Mouse (Mus musculus) c-Kit-positive CD71-positive TER-119-negative erythroid progenitor cells, embryonic 14.5 days (primary cell): Measurements from ENCODE around the gene Epop.
A peak's percentile ranks its signal among the peaks of the same experiment; 100 is the strongest.

Experiments
- DNase-seq: peaks from one replicate; pipeline ENCODE4 v3.0.0-alpha.2; 2013; ENCODE audit warnings: low read depth

Epop gene

GRCm38 (mm10) chr11:97629576-97629975, at the start of gene Epop:
Gene Epop, minus strand, starts transcription at chr11:97629702.
- peak; percentile 40 for DNase-seq

DNA sequence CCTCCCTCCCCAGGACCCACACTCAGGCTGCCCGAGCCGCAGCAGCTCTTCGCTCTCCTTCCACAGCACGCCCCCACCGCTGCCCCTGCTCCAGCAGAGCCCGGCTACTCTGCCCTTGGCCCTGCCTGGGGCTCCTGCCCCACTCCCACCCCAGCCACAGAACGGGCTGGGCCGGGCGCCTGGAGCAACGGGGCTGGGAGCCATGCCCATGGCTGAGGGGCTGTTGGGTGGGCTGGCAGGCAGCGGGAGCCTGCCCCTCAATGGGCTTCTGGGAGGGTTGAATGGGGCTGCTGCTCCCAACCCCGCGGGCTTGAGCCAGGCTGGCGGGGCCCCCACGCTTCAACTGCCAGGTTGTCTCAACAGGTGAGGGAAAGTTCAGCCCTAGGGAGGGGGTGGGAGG, 48.8 kb upstream of the Epop start:
- no peak for DNase-seq

DNA sequence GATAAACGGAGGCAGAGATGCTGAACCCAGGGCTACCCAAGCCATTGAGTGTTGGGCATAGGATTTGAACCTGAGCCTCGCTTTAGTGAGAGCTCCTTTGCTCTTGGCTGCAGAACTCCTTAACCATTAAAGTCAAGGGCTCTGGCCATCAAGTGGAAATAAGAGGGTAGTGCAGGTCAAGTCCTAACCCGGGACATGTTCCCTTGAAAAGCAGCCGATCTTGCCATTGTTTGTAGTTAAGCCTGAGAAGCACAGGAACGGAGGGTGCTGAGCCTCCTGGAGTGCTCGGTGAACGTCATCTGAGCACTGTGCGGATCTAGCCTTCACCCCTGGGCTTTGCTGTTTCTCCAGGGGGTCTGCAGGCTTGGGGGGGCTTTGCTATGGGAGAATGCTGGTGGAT, 48.3 kb upstream of the Epop start:
- DNase-seq = no peak

DNA sequence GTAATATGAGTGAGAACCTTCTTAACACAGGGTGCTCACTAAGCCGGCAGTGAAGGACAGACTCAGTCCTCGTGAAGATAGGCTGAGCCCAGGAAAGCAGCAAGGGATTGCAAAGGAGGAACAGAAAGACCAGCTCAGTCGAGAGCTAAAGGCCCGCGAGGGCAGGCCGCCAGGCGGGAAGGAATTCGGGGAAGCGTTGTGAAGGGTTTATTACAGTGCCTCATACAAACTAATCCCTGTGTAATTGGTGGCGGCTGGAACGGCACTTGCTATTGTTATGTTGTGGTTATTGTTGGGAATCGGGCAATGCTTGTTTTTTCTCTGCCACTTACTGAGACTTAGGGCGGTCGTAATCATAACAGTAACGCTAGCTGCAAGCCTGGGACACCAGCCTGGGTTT, 47.9 kb upstream of the Epop start:
- DNase-seq = no peak

- no peak for DNase-seq
Observed at GRCm38 (mm10) chr11:97676050-97676754, 46.7 kb upstream of the Epop start.

DNA sequence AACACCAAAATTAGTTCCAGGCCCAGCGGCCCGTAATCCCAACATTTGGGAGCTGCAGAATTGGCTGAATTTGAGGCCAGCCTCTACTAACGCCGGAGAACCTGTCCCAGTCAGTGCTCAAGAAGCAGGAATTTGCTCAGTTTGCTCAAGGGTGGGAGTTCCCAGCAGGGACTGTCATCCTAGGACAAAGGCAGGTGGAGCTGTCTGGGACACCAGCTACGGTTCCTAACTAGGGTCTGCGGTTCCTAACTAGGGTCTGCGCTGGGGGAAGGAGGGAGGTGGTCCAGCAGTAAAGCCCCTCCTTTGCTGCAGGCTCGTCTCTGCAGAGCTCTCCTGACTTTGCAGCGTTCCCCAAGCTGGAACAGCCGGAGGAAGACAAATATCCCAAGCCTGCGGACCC, 43.6 kb upstream of the Epop start:
- no peak for DNase-seq

DNA sequence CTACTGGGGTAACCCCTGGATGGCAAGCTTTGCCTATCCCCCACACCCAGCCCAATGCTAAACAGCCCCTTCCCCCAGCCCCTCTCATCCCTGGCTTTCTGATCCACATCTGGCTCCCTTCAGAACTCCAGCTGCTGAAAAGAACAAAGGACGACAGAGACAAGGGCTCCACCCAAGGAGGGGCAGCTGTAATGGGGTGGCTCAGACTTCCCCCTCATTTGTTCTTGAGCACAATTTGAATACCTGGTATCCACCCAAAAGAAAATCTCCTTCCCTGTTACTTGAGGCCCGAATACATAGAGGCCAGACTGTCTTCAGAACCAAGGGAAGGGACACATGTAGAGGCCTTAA, 41.6 kb upstream of the Epop start:
- no peak for DNase-seq

DNA sequence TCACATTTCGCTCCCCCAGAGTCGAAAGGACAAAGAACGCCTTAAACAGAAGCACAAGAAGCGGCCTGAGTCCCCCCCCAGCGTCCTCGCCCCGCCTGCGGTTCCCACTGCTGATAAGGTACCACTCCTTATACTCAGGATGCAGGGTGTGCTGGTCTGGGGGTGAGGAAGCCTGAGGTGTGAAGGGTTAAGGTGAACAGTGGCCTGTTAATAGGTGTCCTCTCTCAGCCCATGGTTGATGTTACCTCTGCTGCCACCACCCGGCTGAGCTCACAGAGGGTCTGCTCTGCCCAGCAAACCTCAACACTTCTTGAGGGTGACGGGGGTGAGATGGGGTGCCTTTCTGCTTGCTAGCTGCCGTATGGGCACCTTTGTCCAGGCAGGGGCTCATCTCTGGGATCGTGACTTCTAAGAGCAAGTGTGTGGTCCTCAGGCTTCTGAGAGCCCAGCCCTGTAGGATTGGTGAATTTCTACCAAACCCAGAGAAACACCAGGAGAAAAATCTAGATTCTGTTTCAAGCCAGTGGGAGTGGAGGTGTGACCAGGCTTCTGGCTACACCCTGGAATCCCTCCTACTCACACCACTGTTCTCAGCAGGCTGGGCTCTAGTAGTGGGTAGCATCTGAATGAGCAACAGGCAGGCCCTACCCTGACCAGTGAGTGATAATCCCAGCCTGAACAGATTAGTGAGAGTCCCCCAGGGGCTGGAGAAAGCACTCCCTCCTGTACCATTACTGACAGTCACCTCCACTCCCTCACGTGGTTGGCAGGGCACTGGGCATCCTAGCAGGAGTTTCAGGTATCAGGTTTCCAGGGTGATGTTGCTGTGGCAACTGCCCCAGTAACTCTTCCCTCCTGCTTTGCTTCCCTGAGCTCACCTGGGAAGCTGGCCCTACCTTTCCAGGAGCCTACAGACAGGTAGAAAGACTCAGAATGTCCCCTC, 41.0 kb upstream of the Epop start:
- DNase-seq = no peak

- DNase-seq = no peak
Observed at GRCm38 (mm10) chr11:97669829-97670228, 40.3 kb upstream of the Epop start.

GRCm38 (mm10) chr11:97669268-97669667, 39.8 kb upstream of the Epop start:
- DNase-seq = no peak

- DNase-seq = no peak
Observed at GRCm38 (mm10) chr11:97668160-97668559, 38.7 kb upstream of the Epop start.

DNA sequence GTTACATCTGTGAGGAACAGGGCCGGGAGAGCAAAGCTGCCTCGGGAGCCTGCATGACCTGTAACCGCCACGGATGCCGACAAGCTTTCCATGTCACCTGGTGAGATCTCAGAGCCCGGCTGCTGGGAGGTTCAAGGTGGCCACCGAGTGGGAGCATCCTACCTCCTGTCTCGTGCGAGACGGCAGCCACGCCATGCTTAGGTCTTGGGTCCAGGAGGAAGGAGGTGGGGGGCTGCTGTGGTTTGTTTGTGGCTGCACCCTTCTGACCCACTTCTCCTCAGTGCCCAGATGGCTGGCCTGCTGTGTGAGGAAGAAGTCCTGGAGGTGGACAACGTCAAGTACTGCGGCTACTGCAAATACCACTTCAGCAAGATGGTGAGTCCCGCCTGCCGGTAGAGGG, 37.3 kb upstream of the Epop start:
- no peak for DNase-seq

DNA sequence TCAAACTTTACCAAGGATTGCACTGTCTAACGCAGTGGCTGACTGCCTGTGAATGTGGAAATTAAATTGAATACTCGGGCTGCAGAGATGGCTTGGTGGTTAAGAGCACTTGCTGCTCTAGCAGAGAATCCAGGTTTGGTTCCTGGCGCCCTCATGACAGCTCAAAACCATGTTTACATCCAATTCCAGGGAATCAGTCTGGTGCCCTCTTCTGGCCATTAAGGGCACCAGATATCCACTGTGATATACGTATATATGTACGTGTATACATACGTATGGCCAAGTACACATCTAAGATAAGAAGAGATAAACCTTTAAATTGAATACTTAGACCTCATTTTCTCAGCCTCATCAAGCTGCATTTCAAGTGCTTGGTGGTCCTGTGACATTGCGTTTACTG, 36.7 kb upstream of the Epop start:
- no peak for DNase-seq

DNA sequence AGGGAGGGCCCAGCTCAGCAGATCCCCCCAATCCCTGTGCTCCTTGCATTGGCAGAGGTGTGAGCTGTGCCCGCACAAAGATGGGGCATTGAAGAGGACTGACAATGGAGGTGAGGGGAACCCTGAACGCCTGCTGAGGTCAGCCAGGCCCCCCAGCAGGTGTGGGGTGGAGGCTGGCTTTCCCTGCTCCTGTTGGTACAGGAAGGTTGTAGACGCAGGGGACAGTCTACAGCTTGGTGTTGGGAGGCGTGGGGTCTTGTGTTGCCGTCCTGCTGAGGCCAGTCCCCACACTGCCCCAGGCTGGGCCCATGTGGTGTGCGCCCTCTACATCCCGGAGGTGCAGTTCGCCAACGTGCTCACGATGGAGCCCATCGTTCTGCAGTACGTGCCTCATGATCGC, 35.9 kb upstream of the Epop start:
- no peak for DNase-seq

DNA sequence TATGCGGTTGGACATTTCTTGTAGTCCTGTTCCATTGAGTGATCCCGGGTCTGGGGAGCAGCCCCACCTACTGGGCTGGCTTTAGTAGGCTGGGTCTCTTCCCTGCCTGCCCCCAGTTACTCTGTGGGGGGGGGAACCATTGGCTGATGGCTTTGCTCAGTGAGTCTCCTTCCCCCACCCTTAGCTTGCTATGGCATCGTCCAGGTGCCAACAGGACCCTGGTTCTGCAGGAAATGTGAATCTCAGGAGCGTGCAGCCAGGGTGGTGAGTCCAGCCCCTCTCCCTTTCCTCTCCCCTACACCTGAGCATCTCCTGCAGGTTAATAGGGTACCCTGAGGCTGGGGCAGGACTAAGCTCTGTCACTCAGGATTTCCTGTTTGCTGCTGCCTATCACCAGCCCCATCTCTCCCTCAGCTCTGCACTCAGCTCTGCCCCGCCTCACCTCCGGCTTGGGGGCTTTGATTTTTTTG, 35.3 kb upstream of the Epop start:
- DNase-seq = no peak

- DNase-seq = no peak
Observed at GRCm38 (mm10) chr11:97664339-97664665, 34.8 kb upstream of the Epop start.

DNA sequence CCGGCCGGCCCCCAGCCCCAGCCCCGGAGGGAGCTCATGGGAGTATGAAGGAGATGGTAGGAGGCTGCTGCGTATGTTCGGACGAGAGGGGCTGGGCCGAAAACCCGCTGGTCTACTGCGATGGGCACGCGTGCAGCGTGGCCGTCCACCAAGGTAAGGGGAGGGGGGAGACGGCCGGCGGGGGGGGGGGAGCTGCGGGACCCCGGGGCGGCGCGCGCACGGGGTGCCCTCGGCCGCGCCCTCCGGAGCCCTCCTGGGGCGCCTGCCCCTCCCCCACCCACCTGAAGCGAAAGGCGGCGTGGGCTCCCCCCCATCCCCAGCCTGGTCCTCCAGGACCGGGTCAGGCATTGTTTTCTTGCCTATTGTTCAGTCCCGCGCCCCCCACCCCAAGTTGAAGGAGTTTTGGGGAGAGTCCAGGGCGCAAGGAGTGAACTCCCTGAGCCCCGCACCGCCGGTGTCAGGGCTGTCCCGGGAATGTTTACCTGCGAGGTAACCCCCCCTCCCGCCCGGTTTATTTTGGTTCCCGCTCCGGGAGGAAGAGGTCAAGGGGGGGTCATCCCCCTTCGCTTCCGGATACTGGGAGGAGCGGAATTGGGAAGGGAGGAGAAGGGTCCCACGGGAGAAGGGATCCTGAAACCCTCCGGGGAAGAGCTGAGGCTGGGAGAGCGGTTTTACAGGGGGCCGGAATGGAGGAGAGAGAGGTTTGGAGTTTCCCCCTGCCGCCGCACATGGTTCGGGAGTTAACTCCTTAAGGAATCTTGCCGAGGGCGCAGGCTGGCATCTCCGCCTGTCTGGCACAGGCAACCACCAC, 34.2 kb upstream of the Epop start:
- DNase-seq = no peak

GRCm38 (mm10) chr11:97662893-97663527, 33.5 kb upstream of the Epop start, which contains the start of gene Mllt6:
Gene Mllt6, plus strand, starts transcription at chr11:97663414.
- no peak for DNase-seq

DNA sequence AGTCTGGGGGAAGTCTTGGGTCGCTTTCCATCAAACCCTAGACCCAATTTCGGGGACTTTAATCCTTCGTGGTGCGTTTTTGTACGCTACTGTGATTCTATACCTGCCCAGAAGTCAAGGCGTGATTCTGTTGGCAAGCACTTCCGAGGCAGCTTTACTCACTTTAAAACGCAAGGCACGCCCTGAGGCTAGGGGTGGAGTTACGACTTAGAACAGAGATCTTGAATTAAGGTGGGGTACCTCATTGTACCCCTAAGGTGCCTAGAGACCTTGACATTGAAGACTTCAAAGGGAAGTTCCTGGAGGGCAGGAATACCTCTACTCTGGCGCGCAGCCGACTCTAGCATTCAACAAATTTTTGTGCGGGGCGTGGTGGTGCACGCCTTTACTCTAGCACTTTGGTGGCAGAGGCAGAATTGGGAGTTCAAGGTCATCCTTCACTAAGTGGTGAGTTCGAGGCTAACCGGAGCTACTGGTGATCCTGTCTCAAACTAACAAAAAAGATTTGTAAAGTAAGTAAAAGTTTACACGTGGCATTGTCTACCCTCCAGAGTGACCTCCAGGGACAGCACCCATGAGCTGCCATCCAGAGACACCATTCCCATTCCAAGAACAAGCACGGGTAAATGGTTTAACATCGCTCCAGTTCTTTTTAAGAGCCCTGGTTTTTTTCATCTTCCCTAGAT, 32.8 kb upstream of the Epop start:
- DNase-seq = no peak

DNA sequence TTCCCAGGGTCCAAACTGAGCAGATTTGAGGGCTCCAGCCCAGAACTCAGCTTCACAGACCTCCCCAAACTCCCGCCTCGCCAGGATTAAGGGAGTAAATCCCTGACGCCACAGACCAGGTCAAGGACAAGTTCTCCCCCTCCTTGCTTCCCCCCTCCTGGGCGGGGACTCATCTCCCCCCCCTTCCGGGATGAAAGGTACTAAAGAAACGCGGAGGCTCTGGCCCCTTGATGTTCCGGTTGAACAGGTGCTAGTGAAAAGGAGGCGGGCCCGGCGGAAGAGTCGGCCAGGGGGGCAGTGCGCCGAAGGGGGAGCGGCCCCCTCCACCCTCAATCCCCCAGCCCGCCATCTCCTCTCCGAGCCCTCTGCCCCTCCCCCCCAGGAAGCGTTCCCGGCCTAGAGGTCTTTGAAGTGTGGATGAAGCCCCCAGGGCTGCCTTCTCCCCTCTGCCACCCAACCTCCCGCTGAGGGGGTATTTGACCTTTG, 32.2 kb upstream of the Epop start:
- DNase-seq = no peak
